Mouse (Mus musculus) gastrocnemius, adult 2 months (tissue): Measurements from ENCODE around the gene B4gat1. TPM values are rescaled to one million over a fixed set of nuclear protein-coding genes. Genes with fewer than 3 reads are reported as not detected.
A peak's percentile ranks its signal among the peaks of the same experiment; 100 is the strongest.

Source experiments
- DNase-seq: peaks from one replicate; pipeline ENCODE4 v3.0.0; 2022
- H3K27ac ChIP-seq: fragments of 200-600 bp; 2 replicates; pipeline ENCODE4 v1.8.1; 2022; ENCODE audit warnings: mild to moderate bottlenecking
- H3K4me3 ChIP-seq: fragments of 200-600 bp; 2 replicates; pipeline ENCODE4 v1.8.1; 2022; ENCODE audit warnings: mild to moderate bottlenecking, moderate library complexity
- CTCF ChIP-seq: fragments of 200-600 bp; IDR thresholded peaks from 2 replicates; pipeline ENCODE4 v1.8.1; 2022; ENCODE audit warnings: antibody characterized with exemption, mild to moderate bottlenecking, moderate library complexity
- intact Hi-C: fragments of 180-260 bp; cut with DNase I; formaldehyde crosslinking; loops from one replicate; pipeline ENCODE4 v1.15.1; 2025
- total RNA-seq, 2 experiments: library from RNA; stranded (reverse); gene quantifications; 2 replicates each; pipeline ENCODE4 v1.2.3; 2021

The B4gat1 gene
- total RNA-seq, 2 experiments from 2014 or later: 20.0 to 22.4 TPM

DNA sequence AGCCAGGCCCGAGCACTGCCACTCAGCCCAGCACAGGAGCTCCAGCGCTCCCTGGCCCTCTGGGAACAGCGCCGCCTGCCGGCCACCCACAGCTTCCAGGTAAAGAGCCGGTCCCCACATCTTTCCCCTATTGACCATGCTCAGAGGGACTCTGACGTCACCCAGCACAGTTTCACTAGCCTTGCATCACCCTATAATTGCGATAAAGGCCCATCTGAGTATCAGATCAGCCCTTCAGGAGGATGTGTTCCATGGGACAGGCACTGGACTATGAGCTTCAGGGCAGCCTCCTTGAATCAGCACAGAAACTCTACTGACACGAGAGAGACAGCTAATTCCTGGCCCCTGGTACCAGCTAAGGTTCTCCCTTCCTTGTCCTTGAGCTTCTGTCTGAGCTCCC, 15.3 kb downstream of the B4gat1 start:
- Histone ChIP-seq H3K4me3 (no peak overlapping the region), H3K27ac (no peak overlapping the region)
- peak; percentile 79 for TF ChIP-seq CTCF
- intact Hi-C loops: no loop called here
- DNase-seq: peak; percentile 69

DNA sequence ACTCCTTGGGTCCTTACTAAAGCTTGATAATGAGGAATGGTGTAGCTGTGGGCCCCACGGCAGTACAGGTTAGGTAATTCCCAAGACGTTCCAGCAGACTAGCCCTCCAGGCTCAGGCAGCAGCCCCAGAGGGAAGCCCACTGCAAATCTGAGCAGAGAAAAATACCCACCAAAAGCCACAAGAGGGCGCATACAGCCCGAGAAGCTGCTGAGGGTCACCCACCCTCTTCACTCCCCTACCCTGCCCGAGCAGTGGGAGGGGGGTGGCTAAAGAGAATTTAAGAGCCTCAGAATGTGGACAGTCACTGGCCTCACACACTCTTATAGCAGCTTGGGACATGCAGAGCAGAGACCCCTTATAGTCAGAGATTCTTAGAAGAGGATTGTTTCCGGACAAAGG, 17.6 kb downstream of the B4gat1 start:
- Histone ChIP-seq H3K4me3 (no peak overlapping the region), H3K27ac (no peak overlapping the region)
- intact Hi-C loops: loop anchor here (1.0 kb wide), 1 partner anchor 17 kb away; no protein-coding TSS in a partner anchor
- DNase-seq: no peak
- peak; percentile 75 for TF ChIP-seq CTCF

DNA sequence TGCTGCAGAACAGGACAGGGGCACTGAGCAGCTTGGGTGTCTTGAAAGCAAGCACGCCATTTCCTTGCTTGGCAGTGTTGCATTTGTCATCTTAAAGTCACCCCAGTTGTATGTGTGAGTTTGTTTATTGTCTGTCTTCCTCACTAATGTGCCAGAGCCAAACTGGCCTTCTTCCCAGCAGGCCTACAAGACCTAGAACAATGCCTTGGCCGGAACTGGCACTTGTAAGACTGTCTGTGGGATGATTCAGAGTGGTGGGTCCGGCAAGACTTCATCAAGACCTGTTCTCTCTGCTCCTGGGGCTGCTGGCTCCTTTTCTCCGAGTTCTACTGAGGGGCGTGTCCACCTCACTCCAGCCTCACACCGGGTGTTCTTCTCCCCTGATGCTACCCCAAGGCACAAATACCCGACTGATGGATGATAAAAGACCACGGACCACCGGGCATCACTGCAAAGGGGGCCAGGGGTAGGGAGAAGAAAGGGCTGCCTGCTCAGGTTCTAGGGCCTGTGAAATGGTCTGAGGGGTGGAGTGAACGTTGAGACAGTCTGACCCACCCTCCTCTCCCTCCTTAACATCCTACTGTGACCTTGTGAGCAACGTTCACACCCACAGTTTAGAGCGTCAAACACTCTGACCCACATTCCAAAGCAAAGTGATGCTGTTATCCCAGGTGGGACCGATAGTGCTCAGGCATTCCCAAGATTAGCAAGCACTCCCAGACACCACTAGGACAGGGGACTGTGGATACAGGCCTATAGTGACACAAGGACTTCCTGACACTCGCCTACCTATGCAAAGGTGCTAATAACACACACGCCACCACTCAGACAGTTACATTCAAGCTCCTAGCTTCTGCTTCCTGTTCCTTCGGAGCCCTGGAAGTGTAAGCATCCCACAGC, 19.5 kb downstream of the B4gat1 start:
- no peak for TF ChIP-seq CTCF
- Histone ChIP-seq H3K4me3 (no peak overlapping the region), H3K27ac (peak overlapping the region; percentile 82)
- intact Hi-C loops: no loop called here
- DNase-seq: no peak

DNA sequence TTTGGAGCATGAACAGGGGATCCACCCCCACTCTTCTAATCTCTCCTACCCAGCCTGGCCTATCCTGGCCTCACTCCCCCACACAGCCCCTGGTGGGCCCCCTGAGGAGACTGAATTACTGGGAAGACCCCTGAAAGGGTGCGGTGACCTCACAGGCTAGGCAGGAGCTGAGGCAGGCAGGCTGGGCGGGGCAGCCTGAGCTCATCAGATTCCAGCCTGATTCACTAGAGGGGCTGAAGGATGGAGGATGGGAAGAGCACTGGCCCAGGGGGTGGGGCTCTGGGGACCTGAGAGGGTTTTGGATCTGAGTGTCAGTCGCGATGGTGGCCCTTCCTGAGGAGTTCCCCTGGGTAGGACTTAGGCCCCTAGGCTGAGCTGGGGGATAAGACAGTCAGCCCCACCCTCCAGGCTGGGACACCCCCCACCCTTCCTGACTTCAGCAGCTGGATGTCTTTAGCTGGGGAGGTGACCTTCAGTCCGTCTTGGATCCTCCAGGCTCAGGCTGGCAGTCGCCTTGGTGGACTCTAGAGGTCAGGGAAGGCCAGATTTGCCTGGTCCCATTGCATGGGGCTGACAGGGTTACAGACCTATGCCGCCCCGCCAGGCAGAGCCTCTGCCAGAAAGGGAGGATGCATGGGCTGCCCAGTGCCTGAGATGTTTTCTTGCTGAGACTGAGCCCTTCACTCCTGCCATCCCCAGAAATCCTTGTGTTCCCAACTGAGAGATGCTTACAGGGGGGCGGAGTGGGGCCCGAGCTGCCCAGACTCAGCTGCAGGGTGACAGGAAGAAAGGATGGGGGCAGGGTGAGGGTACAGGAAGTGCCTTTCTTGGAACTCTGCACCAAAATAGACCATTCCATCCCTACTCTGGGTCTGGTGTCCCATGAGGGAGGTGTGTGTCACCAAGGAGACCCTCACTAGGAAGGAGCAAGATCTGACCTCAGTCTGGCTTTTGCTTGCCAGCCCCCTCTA, 20.5 kb downstream of the B4gat1 start:
- Histone ChIP-seq H3K27ac (peak overlapping the region; percentile 82), H3K4me3 (peak overlapping the region; percentile 19)
- DNase-seq: peak; percentile 70
- TF ChIP-seq CTCF: no peak
- intact Hi-C loops: no loop called here

DNA sequence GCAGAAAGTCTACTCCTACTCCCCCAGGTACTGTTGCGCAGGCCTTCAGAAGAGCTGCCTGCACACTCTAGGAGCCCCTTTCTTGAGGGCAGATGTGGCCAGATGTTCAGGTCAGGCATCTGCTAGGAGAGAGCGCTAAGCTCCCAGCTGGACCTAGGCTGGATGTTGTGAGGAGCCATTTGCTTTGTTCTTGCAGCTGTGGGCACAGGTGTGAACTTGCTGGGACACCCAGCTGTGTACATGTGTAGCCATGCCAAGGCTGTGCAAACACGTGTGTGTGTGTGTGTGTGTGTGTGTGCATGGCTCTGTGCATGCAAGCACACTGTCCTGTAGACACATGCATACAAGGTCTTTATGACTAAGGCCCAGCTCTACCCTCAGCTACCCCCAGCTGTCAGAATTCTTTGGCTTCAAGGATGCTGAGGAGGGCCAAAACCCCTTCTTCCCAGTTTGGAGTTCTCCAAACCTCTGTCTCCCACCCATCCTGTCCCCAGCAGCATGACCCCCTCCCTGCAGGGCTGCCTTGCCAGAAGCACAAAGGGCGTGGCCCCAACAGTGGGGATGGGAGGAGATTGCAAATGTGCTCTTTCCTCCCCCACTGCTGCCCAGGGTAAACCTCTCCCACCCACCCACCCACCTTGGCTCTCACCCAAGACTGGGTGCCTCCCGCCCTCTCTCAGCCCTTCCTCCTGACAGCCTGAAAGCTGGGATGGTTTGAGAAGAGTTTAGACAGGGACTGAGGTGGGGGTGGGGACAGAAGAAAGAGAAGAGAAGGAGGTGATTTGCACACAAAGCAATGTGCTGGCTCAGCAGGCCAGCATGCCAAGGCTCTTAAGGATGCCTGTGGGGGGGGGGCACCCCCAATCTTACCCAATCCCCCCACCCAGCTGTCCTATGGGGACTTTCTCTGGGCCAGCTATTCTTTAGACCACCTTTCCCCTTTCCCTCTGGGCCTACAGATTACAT, 22.0 kb downstream of the B4gat1 start:
- Histone ChIP-seq H3K27ac (peak overlapping the region; percentile 82), H3K4me3 (no peak overlapping the region)
- intact Hi-C loops: no loop called here
- TF ChIP-seq CTCF: no peak
- peak; percentile 69 for DNase-seq

DNA sequence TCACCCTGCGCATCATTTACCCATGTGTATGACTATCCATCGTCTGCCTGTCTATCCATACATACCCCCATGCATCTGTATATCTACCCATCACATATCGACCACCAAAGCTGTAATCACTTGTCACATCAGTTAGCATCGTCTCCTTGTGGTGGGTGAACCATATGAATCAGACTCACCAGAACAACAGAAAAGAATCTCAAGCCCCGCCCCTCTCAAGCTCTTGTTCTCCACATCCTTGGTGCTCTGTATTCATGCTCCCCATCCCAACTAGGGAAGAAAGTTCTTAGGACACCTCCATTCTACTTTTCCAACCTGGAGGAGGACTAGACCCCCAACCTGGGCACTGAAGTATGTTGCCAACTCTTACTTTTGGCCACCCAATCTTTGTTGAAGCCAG, 23.4 kb downstream of the B4gat1 start:
- intact Hi-C loops: no loop called here
- DNase-seq: no peak
- TF ChIP-seq CTCF: no peak
- peak overlapping the region; percentile 11; the same call in 1 of the 2 replicates for H3K4me3 ChIP-seq
- peak overlapping the region; percentile 72 for H3K27ac ChIP-seq

DNA sequence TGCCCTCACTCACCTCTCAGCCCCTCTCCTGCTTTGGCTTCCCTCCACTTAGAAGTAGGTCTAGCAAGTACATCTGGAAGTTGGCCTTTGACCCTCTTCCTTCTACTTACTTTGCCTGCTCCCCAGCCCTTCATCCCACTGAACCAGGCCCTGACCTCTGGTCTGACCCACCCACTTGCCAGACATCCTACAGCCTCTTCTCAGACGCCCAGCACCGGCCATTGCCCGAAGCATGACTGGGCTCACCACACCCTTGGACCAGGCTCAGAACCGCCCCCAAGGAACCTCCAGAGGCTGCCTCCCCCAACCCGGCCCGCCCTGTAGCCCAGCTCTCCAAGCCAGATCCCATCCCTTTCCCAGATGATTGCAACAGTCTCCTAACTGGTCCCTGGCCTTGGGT, 23.8 kb downstream of the B4gat1 start:
- no peak for TF ChIP-seq CTCF
- Histone ChIP-seq H3K27ac (peak overlapping the region; percentile 72), H3K4me3 (peak overlapping the region; percentile 11; the same call in 1 of the 2 replicates)
- peak; percentile 85 for DNase-seq
- intact Hi-C loops: no loop called here

DNA sequence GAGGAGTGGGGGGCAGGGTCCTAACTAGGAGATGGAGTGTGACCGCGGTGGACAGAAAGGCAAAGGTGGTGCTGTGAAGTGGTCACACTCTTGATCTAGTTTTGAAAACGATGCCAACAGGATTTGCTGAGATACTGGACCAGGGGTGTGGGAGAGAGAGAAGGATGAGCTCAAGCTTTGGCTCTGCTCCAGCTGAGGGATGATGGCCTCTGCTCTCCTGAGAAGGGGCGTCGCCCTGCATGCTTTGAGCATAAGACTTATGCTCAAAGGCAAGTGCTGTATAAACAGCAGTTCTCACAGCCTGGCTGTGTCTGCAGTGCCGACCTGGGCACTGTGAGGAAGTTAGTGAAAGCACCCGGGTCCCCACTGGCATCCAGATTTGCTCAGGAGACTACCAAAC, 26.5 kb downstream of the B4gat1 start:
- TF ChIP-seq CTCF: no peak
- H3K4me3 ChIP-seq: no peak overlapping the region
- intact Hi-C loops: no loop called here
- peak overlapping the region; percentile 81 for H3K27ac ChIP-seq
- peak; percentile 77 for DNase-seq

DNA sequence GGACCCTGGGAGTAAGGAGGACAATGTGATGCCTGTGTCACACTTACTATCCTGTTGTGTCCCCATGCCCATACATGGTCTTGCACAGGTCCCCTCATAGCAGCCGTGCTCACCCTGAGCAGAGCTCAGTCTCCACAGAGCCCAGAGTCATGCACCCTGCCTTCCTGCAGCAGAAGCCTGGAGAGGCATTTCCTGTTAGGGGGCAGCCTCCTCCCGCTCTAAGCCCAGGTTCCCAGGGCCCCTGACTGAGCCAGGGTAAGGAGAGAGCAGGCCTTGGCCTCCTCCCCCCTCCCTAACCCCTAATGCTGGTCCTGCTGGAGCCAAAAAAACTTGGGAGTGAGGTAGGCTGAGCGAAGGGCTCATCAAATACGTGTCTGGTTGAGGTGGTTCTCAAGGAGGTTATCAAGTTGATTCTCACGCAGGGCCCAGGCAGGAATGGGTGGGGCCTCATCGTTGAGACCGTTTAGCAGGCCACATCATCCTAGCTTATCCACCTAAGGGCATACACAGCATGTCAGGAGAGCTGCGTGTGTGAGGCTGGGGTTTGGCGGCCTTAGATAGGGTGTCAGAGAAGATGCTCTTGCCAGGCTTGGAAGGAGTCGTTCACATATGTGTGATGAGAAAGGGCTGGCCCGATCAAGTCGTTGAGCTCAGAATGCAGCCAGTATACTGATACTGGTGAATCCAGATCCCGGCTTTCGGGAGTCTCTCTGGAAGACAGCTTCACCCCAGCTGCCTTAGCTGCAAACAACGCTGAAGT, 28.6 kb downstream of the B4gat1 start:
- H3K4me3 ChIP-seq: peak overlapping the region; percentile 76
- TF ChIP-seq CTCF: no peak
- H3K27ac ChIP-seq: peak overlapping the region; percentile 81
- intact Hi-C loops: no loop called here
- DNase-seq: no peak

DNA sequence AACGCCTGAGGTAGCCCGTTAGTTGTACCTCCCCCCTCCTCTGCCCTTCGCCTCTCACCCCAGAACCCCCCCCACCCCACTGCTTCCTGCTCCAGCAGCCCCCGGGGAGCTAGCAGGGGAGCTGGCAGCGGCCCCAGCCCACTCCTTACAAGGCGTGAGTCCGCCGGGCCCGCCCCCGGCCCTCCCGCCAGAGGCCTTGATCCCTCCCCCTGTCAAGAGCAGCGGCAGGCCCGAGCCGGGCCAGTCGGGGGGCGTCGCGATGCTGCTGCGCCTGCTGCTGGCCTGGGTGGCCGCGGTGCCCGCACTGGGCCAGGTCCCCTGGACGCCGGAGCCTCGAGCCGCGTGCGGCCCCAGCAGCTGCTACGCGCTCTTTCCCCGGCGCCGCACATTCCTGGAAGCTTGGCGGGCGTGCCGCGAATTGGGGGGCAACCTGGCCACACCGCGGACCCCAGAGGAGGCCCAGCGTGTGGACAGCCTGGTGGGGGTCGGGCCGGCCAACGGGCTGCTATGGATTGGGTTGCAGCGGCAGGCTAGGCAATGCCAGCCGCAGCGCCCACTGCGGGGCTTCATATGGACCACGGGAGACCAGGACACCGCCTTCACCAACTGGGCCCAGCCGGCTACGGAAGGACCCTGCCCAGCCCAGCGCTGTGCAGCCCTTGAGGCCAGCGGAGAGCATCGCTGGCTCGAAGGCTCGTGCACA, 29.4 kb downstream of the B4gat1 start, which contains the start of gene Cd248:
Gene Cd248 (plus strand): TSS at position 212 of the 703 bp plus-strand sequence.
- Histone ChIP-seq H3K27ac (peak within 1 kb of the TSS; percentile 81), H3K4me3 (peak within 1 kb of the TSS; percentile 76)
- intact Hi-C loops: no loop called here
- DNase-seq: peak; percentile 92
- no peak for TF ChIP-seq CTCF
